Mouse (Mus musculus): ENCODE measurements around the gene Fktn. TPM values are rescaled to one million over a fixed set of nuclear protein-coding genes. Genes with fewer than 3 reads are reported as not detected.

The Fktn gene
- polyA plus RNA-seq, 1 experiment from 2014 or later = 13.6 TPM

- Histone ChIP-seq H3K4me3 (replicated peaks; ENCODE audit: low read depth, low read length) (no peak overlapping the region), H3K4me1 (replicated peaks; ENCODE audit: insufficient read depth, low read length) (no peaks in the 10 kb centered on the region), H3K27ac (no peak overlapping the region), H3K9me3 (replicated peaks; ENCODE audit: low read length) (no peaks in the 10 kb centered on the region), H3K4me2 (ENCODE audit: low read length) (no peak overlapping the region), H3K36me3 (ENCODE audit: insufficient read depth, low read length) (peaks cover 18% of the 10 kb centered on the region; the same call in 1 of the 2 replicates), H3K27me3 (ENCODE audit: insufficient read depth, low read length) (no peaks in the 10 kb centered on the region), H3K9ac (ENCODE audit: low read depth, low read length) (no peak overlapping the region)
- ATAC-seq (replicated peaks; ENCODE audit: low FRiP score, low read depth) (no peak), DNase-seq (ENCODE audit: low spot score) (no peak)
- 100% methylated on average over 1 of the region's 1 CpGs for WGBS
- TF ChIP-seq CTCF (IDR thresholded peaks at IDR 0.05; ENCODE audit: low read depth) = no peak
These were observed 14.3 kb downstream of the Fktn start for GRCm38 (mm10) chr4:53728121-53728520.

GRCm38 (mm10) chr4:53738956-53739616, 25.3 kb downstream of the Fktn start:
- peak; percentile 77 for TF ChIP-seq CTCF (IDR thresholded peaks at IDR 0.05; ENCODE audit: low read depth)
- no peak overlapping the region for H3K27ac ChIP-seq
- H3K36me3 ChIP-seq (ENCODE audit: insufficient read depth, low read length) = 0 out of 2 replicates have a peak, but pooled peaks cover 8% of the 10 kb centered on the region
- H3K4me1 ChIP-seq (replicated peaks; ENCODE audit: insufficient read depth, low read length) = no peaks in the 10 kb centered on the region
- no peak overlapping the region for H3K9ac ChIP-seq (ENCODE audit: low read depth, low read length)
- H3K9me3 ChIP-seq (replicated peaks; ENCODE audit: low read length) = no peaks in the 10 kb centered on the region
- DNase-seq (ENCODE audit: low spot score) = peak; percentile 85
- H3K4me2 ChIP-seq (ENCODE audit: low read length) = no peak overlapping the region
- ATAC-seq (replicated peaks; ENCODE audit: low FRiP score, low read depth) = peak; percentile 21; the same call in 1 of the 2 replicates
- no peak overlapping the region for H3K4me3 ChIP-seq (replicated peaks; ENCODE audit: low read depth, low read length)
- 35% methylated on average over 6 of the region's 6 CpGs for WGBS
- H3K27me3 ChIP-seq (ENCODE audit: insufficient read depth, low read length) = no peaks in the 10 kb centered on the region

- H3K4me1 ChIP-seq (replicated peaks; ENCODE audit: insufficient read depth, low read length) = no peaks in the 10 kb centered on the region
- DNase-seq (ENCODE audit: low spot score) (no peak), ATAC-seq (replicated peaks; ENCODE audit: low FRiP score, low read depth) (no peak)
- no peaks in the 10 kb centered on the region for H3K9me3 ChIP-seq (replicated peaks; ENCODE audit: low read length)
- H3K4me2 ChIP-seq (ENCODE audit: low read length) = no peak overlapping the region
- no peak overlapping the region for H3K9ac ChIP-seq (ENCODE audit: low read depth, low read length)
- no peaks in the 10 kb centered on the region for H3K27me3 ChIP-seq (ENCODE audit: insufficient read depth, low read length)
- TF ChIP-seq CTCF (IDR thresholded peaks at IDR 0.05; ENCODE audit: low read depth) = no peak
- no peak overlapping the region for H3K4me3 ChIP-seq (replicated peaks; ENCODE audit: low read depth, low read length)
- H3K36me3 ChIP-seq (ENCODE audit: insufficient read depth, low read length) = no peaks in the 10 kb centered on the region
- H3K27ac ChIP-seq = no peak overlapping the region
These were observed 36.0 kb downstream of the Fktn start for GRCm38 (mm10) chr4:53749831-53750230.

- Histone ChIP-seq H3K4me3 (replicated peaks; ENCODE audit: low read depth, low read length) (no peak overlapping the region), H3K9me3 (replicated peaks; ENCODE audit: low read length) (no peaks in the 10 kb centered on the region), H3K9ac (ENCODE audit: low read depth, low read length) (no peak overlapping the region), H3K4me2 (ENCODE audit: low read length) (no peak overlapping the region), H3K27ac (peak overlapping the region; percentile 57), H3K36me3 (ENCODE audit: insufficient read depth, low read length) (no peaks in the 10 kb centered on the region; the same call in 1 of the 2 replicates), H3K27me3 (ENCODE audit: insufficient read depth, low read length) (no peaks in the 10 kb centered on the region), H3K4me1 (replicated peaks; ENCODE audit: insufficient read depth, low read length) (no peaks in the 10 kb centered on the region)
- peak; percentile 31; the same call in 1 of the 2 replicates for TF ChIP-seq CTCF (IDR thresholded peaks at IDR 0.05; ENCODE audit: low read depth)
- ATAC-seq (replicated peaks; ENCODE audit: low FRiP score, low read depth) = peak; percentile 63
- WGBS = 47% methylated on average over 16 of the region's 16 CpGs
- DNase-seq (ENCODE audit: low spot score) = peak; percentile 72
These were observed 36.8 kb downstream of the Fktn start for GRCm38 (mm10) chr4:53750391-53751120.

GRCm38 (mm10) chr4:53757030-53757429, 43.2 kb downstream of the Fktn start:
- no peak for TF ChIP-seq CTCF (IDR thresholded peaks at IDR 0.05; ENCODE audit: low read depth)

GRCm38 (mm10) chr4:53758764-53759163, 45.0 kb downstream of the Fktn start:
- no peak for ATAC-seq (replicated peaks; ENCODE audit: low FRiP score, low read depth)
- Histone ChIP-seq H3K4me2 (ENCODE audit: low read length) (no peak overlapping the region), H3K4me1 (replicated peaks; ENCODE audit: insufficient read depth, low read length) (no peaks in the 10 kb centered on the region), H3K27me3 (ENCODE audit: insufficient read depth, low read length) (no peaks in the 10 kb centered on the region), H3K4me3 (replicated peaks; ENCODE audit: low read depth, low read length) (no peak overlapping the region), H3K27ac (no peak overlapping the region), H3K9me3 (replicated peaks; ENCODE audit: low read length) (no peaks in the 10 kb centered on the region), H3K36me3 (ENCODE audit: insufficient read depth, low read length) (peaks cover 18% of the 10 kb centered on the region; the same call in 1 of the 2 replicates), H3K9ac (ENCODE audit: low read depth, low read length) (no peak overlapping the region)
- no peak for TF ChIP-seq CTCF (IDR thresholded peaks at IDR 0.05; ENCODE audit: low read depth)
- WGBS = 94% methylated on average over 4 of the region's 4 CpGs
- no peak for DNase-seq (ENCODE audit: low spot score)

More at GRCm38 (mm10) chr4:53757030-53757429, 43.2 kb downstream of the Fktn start:
- H3K27me3 ChIP-seq (ENCODE audit: insufficient read depth, low read length) = no peaks in the 10 kb centered on the region
- peaks cover 12% of the 10 kb centered on the region; the same call in 1 of the 2 replicates for H3K36me3 ChIP-seq (ENCODE audit: insufficient read depth, low read length)
- H3K27ac ChIP-seq = no peak overlapping the region
- no peak overlapping the region for H3K4me2 ChIP-seq (ENCODE audit: low read length)
- no peaks in the 10 kb centered on the region for H3K4me1 ChIP-seq (replicated peaks; ENCODE audit: insufficient read depth, low read length)
- no peak overlapping the region for H3K9ac ChIP-seq (ENCODE audit: low read depth, low read length)
- no peak for DNase-seq (ENCODE audit: low spot score)
- ATAC-seq (replicated peaks; ENCODE audit: low FRiP score, low read depth) = no peak
- H3K9me3 ChIP-seq (replicated peaks; ENCODE audit: low read length) = no peaks in the 10 kb centered on the region
- H3K4me3 ChIP-seq (replicated peaks; ENCODE audit: low read depth, low read length) = no peak overlapping the region
